Mouse (Mus musculus) myocyte (in vitro differentiated cells): ENCODE results near the gene Nmb.

ENCODE experiments used
- E2F4 ChIP-seq: IDR thresholded peaks from one replicate; pipeline ENCODE4 v1.6.1; 2011; ENCODE audit warnings: mild to moderate bottlenecking, control low read depth, moderate library complexity; ENCODE audit not compliant: insufficient read depth
- MAX ChIP-seq: IDR thresholded peaks from one replicate; pipeline ENCODE4 v1.6.1; 2011; ENCODE audit warnings: low read depth, mild to moderate bottlenecking, control low read depth
- MYOD1 ChIP-seq, 3 experiments: IDR thresholded peaks; one replicate each; pipeline ENCODE4 v1.6.1; 2011; ENCODE audit warnings: control low read depth in 2 of 3, low read depth in 2 of 3, mild to moderate bottlenecking in 2 of 3, moderate library complexity in 1 of 3; ENCODE audit not compliant: insufficient read length in 2 of 3, control insufficient read depth in 1 of 3
- POLR2A ChIP-seq: IDR thresholded peaks from one replicate; pipeline ENCODE4 v1.6.1; 2011; ENCODE audit warnings: low read depth, mild to moderate bottlenecking, control low read depth, moderate library complexity; ENCODE audit not compliant: insufficient read length
- POLR2AphosphoS2 ChIP-seq: IDR thresholded peaks from one replicate; pipeline ENCODE4 v1.6.1; 2011; ENCODE audit warnings: low read depth, control low read depth; ENCODE audit not compliant: insufficient read length
- REST ChIP-seq: IDR thresholded peaks from one replicate; pipeline ENCODE4 v1.6.1; 2011; ENCODE audit warnings: mild to moderate bottlenecking, control low read depth, moderate library complexity; ENCODE audit not compliant: insufficient read depth, insufficient read length
- TCF12 ChIP-seq: IDR thresholded peaks from one replicate; pipeline ENCODE4 v1.6.1; 2011; ENCODE audit warnings: mild to moderate bottlenecking, control low read depth; ENCODE audit not compliant: poor library complexity, insufficient read depth, severe bottlenecking
- USF1 ChIP-seq: IDR thresholded peaks from one replicate; pipeline ENCODE4 v1.6.1; 2011; ENCODE audit warnings: low read depth, mild to moderate bottlenecking, control low read depth, moderate library complexity

GRCm38 (mm10) chr7:80864151-80864550 is 40.7 kb downstream of the Nmb start:
- no peak for TF ChIP-seq POLR2AphosphoS2
- no peak for TF ChIP-seq MYOD1 (IDR thresholded peaks at IDR 0.05; ENCODE audit: control insufficient read depth in 1 of 3, insufficient read length in 2 of 3, low read depth in 2 of 3)
- TF ChIP-seq MAX: no peak
- TF ChIP-seq TCF12: no peak
- TF ChIP-seq POLR2A: no peak
- no peak for TF ChIP-seq USF1
- TF ChIP-seq REST: no peak
- TF ChIP-seq E2F4: no peak
